ENCODE assay signal across 13 mouse cellular contexts in the genomic region with DNA sequence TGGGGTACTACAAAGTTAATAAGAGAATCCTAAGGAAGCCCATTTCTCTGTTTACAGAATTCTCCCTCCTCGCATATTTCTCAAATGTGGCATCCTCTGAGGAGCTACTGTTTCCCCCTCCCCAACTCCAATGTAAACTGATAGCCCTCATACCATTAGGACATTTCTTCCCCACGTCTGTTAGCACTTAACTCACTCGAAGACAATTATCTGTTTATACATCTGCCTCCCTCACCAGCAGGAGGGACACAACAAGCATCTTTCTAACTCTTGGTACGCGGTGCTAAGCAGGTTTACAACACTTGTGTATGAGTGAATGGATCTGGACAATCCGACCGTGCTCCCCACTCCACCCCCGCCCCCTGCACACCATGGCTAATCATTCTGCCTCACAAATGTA.
DNase-seq lines count a peak whose midpoint lies in the region; ATAC-seq lines count a peak whose summit lies in the region.
"Had no signal": no experiment of that assay in that cellular context is flagged by ENCODE, and none has a peak within 500 bp of the region (broad histone marks: within the 10 kb centered on the region; RNA-seq: fewer than 3 reads in every experiment).

No protein-coding gene starts in this region.

- DNase-seq in forebrain, embryonic 10.5 days (ENCODE audit: extremely low spot score, low spot score) = no peak
- no peak for DNase-seq in heart, adult 9 months (ENCODE audit: low spot score in 2 of 2)
- DNase-seq in left cerebral cortex, postnatal 25 days (ENCODE audit: low spot score in 2 of 2) = no peak
- DNase-seq in urinary bladder, postnatal 10 days (ENCODE audit: low spot score) = no peak
- DNase-seq: thymus, postnatal 25 days had no signal

- intact Hi-C loops in left cerebral cortex, postnatal 25 days (cut with DNase I) = no loop called here

- peak overlapping the region; percentile 81 for H3K27ac ChIP-seq in forebrain, embryonic 10.5 days
- no peak overlapping the region for H3K27ac ChIP-seq in forebrain, embryonic 16.5 days (ENCODE audit: low read length)
- H3K27ac ChIP-seq in heart, embryonic 16.5 days (ENCODE audit: low read length) = peak overlapping the region; percentile 88
- H3K27ac ChIP-seq in neural tube, embryonic 13.5 days (replicated peaks) = 0 out of 2 replicates have a peak overlapping the region, but pooled peaks have one; percentile 3
- no peak overlapping the region for H3K27ac ChIP-seq in neural tube, embryonic 15.5 days (replicated peaks)
- H3K27ac ChIP-seq: liver, embryonic 15.5 days had no signal

- H3K4me1 ChIP-seq in forebrain, embryonic 10.5 days = peaks cover 38% of the 10 kb centered on the region
- peaks cover 19% of the 10 kb centered on the region for H3K4me1 ChIP-seq in forebrain, embryonic 16.5 days (replicated peaks; ENCODE audit: control insufficient read depth, insufficient read depth, low read length)
- peaks cover 16% of the 10 kb centered on the region for H3K4me1 ChIP-seq in heart, embryonic 16.5 days (ENCODE audit: control insufficient read depth, insufficient read depth, low read length)
- peaks cover 26% of the 10 kb centered on the region for H3K4me1 ChIP-seq in neural tube, embryonic 13.5 days (replicated peaks)
- H3K4me1 ChIP-seq in neural tube, embryonic 15.5 days = peaks cover 23% of the 10 kb centered on the region

- H3K4me2 ChIP-seq in forebrain, embryonic 16.5 days (ENCODE audit: low read length) = no peak overlapping the region
- H3K4me2 ChIP-seq in heart, embryonic 16.5 days (ENCODE audit: low read depth, low read length) = no peak overlapping the region
- H3K4me2 ChIP-seq in neural tube, embryonic 13.5 days = no peak overlapping the region
- no peak overlapping the region for H3K4me2 ChIP-seq in neural tube, embryonic 15.5 days
- H3K4me2 ChIP-seq: hindbrain, embryonic 14.5 days; liver, embryonic 15.5 days; midbrain, embryonic 12.5 days had no signal

- H3K9me3 ChIP-seq in forebrain, embryonic 10.5 days = no peaks in the 10 kb centered on the region
- H3K9me3 ChIP-seq in forebrain, embryonic 16.5 days (ENCODE audit: control insufficient read depth, low read length) = no peaks in the 10 kb centered on the region
- no peaks in the 10 kb centered on the region for H3K9me3 ChIP-seq in heart, embryonic 16.5 days (replicated peaks; ENCODE audit: control insufficient read depth, low read length)
- H3K9me3 ChIP-seq in neural tube, embryonic 13.5 days = no peaks in the 10 kb centered on the region
- no peaks in the 10 kb centered on the region for H3K9me3 ChIP-seq in neural tube, embryonic 15.5 days (replicated peaks)
- H3K9me3 ChIP-seq: liver, embryonic 15.5 days; midbrain, embryonic 12.5 days had no signal

- H3K36me3 ChIP-seq in forebrain, embryonic 10.5 days (replicated peaks) = peaks cover 15% of the 10 kb centered on the region
- no peaks in the 10 kb centered on the region for H3K36me3 ChIP-seq in forebrain, embryonic 16.5 days (ENCODE audit: control insufficient read depth, insufficient read depth)
- 0 out of 2 replicates have a peak, but pooled peaks cover 3% of the 10 kb centered on the region for H3K36me3 ChIP-seq in heart, embryonic 16.5 days (ENCODE audit: control insufficient read depth, insufficient read depth)
- no peaks in the 10 kb centered on the region for H3K36me3 ChIP-seq in neural tube, embryonic 13.5 days
- no peaks in the 10 kb centered on the region for H3K36me3 ChIP-seq in neural tube, embryonic 15.5 days
- H3K36me3 ChIP-seq: liver, embryonic 15.5 days had no signal

- no peak overlapping the region for H3K9ac ChIP-seq in forebrain, embryonic 16.5 days (replicated peaks; ENCODE audit: low read depth, low read length)
- no peak overlapping the region for H3K9ac ChIP-seq in heart, embryonic 16.5 days (ENCODE audit: low read length)
- no peak overlapping the region for H3K9ac ChIP-seq in neural tube, embryonic 13.5 days
- H3K9ac ChIP-seq in neural tube, embryonic 15.5 days (replicated peaks) = no peak overlapping the region
- H3K9ac ChIP-seq: hindbrain, embryonic 14.5 days; liver, embryonic 15.5 days; midbrain, embryonic 12.5 days had no signal

- no peak for ATAC-seq in forebrain, embryonic 16.5 days
- no peak for ATAC-seq in heart, embryonic 16.5 days (replicated peaks; ENCODE audit: extremely low read depth, insufficient read depth, low FRiP score)
- no peak for ATAC-seq in neural tube, embryonic 13.5 days (ENCODE audit: low read depth)
- ATAC-seq in neural tube, embryonic 15.5 days (ENCODE audit: low FRiP score) = no peak

- H3K27me3 ChIP-seq in forebrain, embryonic 10.5 days (ENCODE audit: poor library complexity, severe bottlenecking) = no peaks in the 10 kb centered on the region
- H3K27me3 ChIP-seq in forebrain, embryonic 16.5 days (replicated peaks; ENCODE audit: control insufficient read depth, insufficient read depth, low read length) = no peaks in the 10 kb centered on the region
- no peaks in the 10 kb centered on the region for H3K27me3 ChIP-seq in heart, embryonic 16.5 days (ENCODE audit: control insufficient read depth, insufficient read depth, low read length)
- H3K27me3 ChIP-seq in neural tube, embryonic 13.5 days = no peaks in the 10 kb centered on the region
- no peaks in the 10 kb centered on the region for H3K27me3 ChIP-seq in neural tube, embryonic 15.5 days (replicated peaks)
- H3K27me3 ChIP-seq: CH12.LX; liver, embryonic 15.5 days; midbrain, embryonic 12.5 days had no signal

- WGBS in forebrain, embryonic 10.5 days = 55% methylated on average over 8 of the region's 8 CpGs
- 57% methylated on average over 8 of the region's 8 CpGs for WGBS in forebrain, embryonic 16.5 days
- WGBS in heart, embryonic 16.5 days = 69% methylated on average over 8 of the region's 8 CpGs
- WGBS in neural tube, embryonic 13.5 days = 50% methylated on average over 8 of the region's 8 CpGs
- 46% methylated on average over 8 of the region's 8 CpGs for WGBS in neural tube, embryonic 15.5 days

- no peak overlapping the region for H3K4me3 ChIP-seq in forebrain, embryonic 10.5 days
- H3K4me3 ChIP-seq in forebrain, embryonic 16.5 days (replicated peaks; ENCODE audit: low read length) = no peak overlapping the region
- H3K4me3 ChIP-seq in heart, embryonic 16.5 days (ENCODE audit: low read length) = no peak overlapping the region
- no peak overlapping the region for H3K4me3 ChIP-seq in neural tube, embryonic 13.5 days
- no peak overlapping the region for H3K4me3 ChIP-seq in neural tube, embryonic 15.5 days (replicated peaks)
- H3K4me3 ChIP-seq: liver, embryonic 15.5 days; midbrain, embryonic 12.5 days had no signal

Comparison
In these comparisons a context has a peak if more than half of its experiments do, and no peak if none do; other contexts are left out.
1. H3K27ac ChIP-seq: peak in forebrain, embryonic 10.5 days (single experiment), heart, embryonic 16.5 days (single experiment) and neural tube, embryonic 13.5 days (single experiment); none in forebrain, embryonic 16.5 days (single experiment) and neural tube, embryonic 15.5 days (single experiment).